In the genomic region with DNA sequence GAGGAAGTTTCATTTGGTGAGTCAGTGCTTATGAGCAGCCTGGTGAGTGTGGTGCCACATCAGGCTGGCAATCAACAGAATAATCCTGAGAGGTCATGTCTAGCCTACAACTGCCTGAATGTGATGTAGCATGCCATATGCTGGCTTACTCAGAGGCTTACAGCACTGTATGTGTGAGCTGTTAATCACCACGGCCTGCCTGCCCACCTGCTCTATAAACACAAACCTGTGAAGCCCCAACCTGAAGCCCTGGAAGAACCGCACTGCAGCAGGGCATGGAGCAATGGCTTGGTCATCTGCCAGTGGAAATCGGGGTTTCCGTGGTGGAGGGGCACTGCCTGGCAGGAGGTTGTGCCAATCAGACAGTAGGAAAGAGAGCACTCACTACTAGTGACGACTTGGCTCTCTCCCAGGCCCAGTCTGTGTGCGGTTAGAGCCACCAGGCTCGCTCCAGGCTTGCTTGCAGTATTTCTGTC, we compare ENCODE assay signal across 12 mouse cellular contexts. TPM values are rescaled to one million over a fixed set of nuclear protein-coding genes. Genes with fewer than 3 reads are reported as not detected.
DNase-seq lines count a peak whose midpoint lies in the region; ATAC-seq lines count a peak whose summit lies in the region.
"Had no signal": no experiment of that assay in that cellular context is flagged by ENCODE, and none has a peak within 500 bp of the region (broad histone marks: within the 10 kb centered on the region; RNA-seq: fewer than 3 reads in every experiment).

No protein-coding gene starts in this region.

- WGBS in limb, embryonic 15.5 days = 85% methylated on average over 7 of the region's 7 CpGs
- 91% methylated on average over 7 of the region's 7 CpGs for WGBS in limb, embryonic 10.5 days
- 94% methylated on average over 7 of the region's 7 CpGs for WGBS in midbrain, embryonic 14.5 days

- H3K4me1 ChIP-seq in limb, embryonic 15.5 days = no peaks in the 10 kb centered on the region
- H3K4me1 ChIP-seq in limb, embryonic 10.5 days = peaks cover 17% of the 10 kb centered on the region
- no peaks in the 10 kb centered on the region for H3K4me1 ChIP-seq in midbrain, embryonic 14.5 days (ENCODE audit: control insufficient read depth, insufficient read depth, low read length)

- no peak overlapping the region for H3K4me2 ChIP-seq in limb, embryonic 15.5 days
- H3K4me2 ChIP-seq in midbrain, embryonic 14.5 days (ENCODE audit: low read length) = no peak overlapping the region
- H3K4me2 ChIP-seq: intestine, embryonic 15.5 days had no signal

- H3K27me3 ChIP-seq in limb, embryonic 15.5 days = no peaks in the 10 kb centered on the region
- H3K27me3 ChIP-seq in limb, embryonic 10.5 days (ENCODE audit: low read depth, poor library complexity, severe bottlenecking) = no peaks in the 10 kb centered on the region
- no peaks in the 10 kb centered on the region for H3K27me3 ChIP-seq in midbrain, embryonic 14.5 days (ENCODE audit: control insufficient read depth, insufficient read depth, low read length)
- H3K27me3 ChIP-seq: intestine, embryonic 15.5 days had no signal

- peaks cover 89% of the 10 kb centered on the region for H3K36me3 ChIP-seq in limb, embryonic 15.5 days
- H3K36me3 ChIP-seq in limb, embryonic 10.5 days = peaks cover 87% of the 10 kb centered on the region
- peaks cover 84% of the 10 kb centered on the region for H3K36me3 ChIP-seq in midbrain, embryonic 14.5 days (ENCODE audit: control insufficient read depth, insufficient read depth, low read length)

- H3K27ac ChIP-seq in limb, embryonic 15.5 days = no peak overlapping the region
- no peak overlapping the region for H3K27ac ChIP-seq in limb, embryonic 10.5 days
- H3K27ac ChIP-seq in midbrain, embryonic 14.5 days (replicated peaks; ENCODE audit: low read depth, low read length) = no peak overlapping the region
- H3K27ac ChIP-seq: intestine, embryonic 15.5 days had no signal

- H3K9ac ChIP-seq in limb, embryonic 15.5 days = no peak overlapping the region
- H3K9ac ChIP-seq in midbrain, embryonic 14.5 days (replicated peaks; ENCODE audit: low read length) = no peak overlapping the region
- H3K9ac ChIP-seq: intestine, embryonic 15.5 days had no signal

- ATAC-seq in limb, embryonic 15.5 days (ENCODE audit: insufficient number of reproducible peaks, low FRiP score, low TSS enrichment, low read depth) = peak; percentile 35; the same call in 1 of the 2 replicates
- ATAC-seq in midbrain, embryonic 14.5 days (ENCODE audit: low FRiP score, low TSS enrichment) = no peak
- ATAC-seq: intestine, embryonic 15.5 days had no signal

- DNase-seq in adrenal gland, adult (ENCODE audit: inconsistent age in 2 of 2, low spot score in 1 of 2) = peak; percentile 41 to 63
- DNase-seq in adrenal gland, postnatal 4 days (ENCODE audit: low spot score in 2 of 2) = no peak
- no peak for DNase-seq in limb, embryonic 10.5 days (ENCODE audit: low spot score)
- peak; percentile 49 to 61 for DNase-seq in left cerebral cortex, postnatal 14 days (ENCODE audit: low spot score in 2 of 2)
- DNase-seq in testis, postnatal 10 days (ENCODE audit: low spot score) = no peak
- DNase-seq in thymus, adult 18-20 months = no peak
- DNase-seq in midbrain, embryonic 14.5 days = no peak
- DNase-seq: embryo, embryonic 11 days; gastrocnemius, postnatal 10 days had no signal

- no peak overlapping the region for H3K4me3 ChIP-seq in limb, embryonic 15.5 days
- H3K4me3 ChIP-seq in limb, embryonic 10.5 days = no peak overlapping the region
- no peak overlapping the region for H3K4me3 ChIP-seq in midbrain, embryonic 14.5 days (replicated peaks; ENCODE audit: low read depth, low read length)
- H3K4me3 ChIP-seq: intestine, embryonic 15.5 days had no signal

- intact Hi-C loops in left cerebral cortex, postnatal 14 days (cut with DNase I) = no loop called here

- H3K9me3 ChIP-seq in limb, embryonic 15.5 days = no peaks in the 10 kb centered on the region
- no peaks in the 10 kb centered on the region for H3K9me3 ChIP-seq in limb, embryonic 10.5 days (replicated peaks)
- no peaks in the 10 kb centered on the region for H3K9me3 ChIP-seq in midbrain, embryonic 14.5 days (ENCODE audit: control insufficient read depth, low read length)
- H3K9me3 ChIP-seq: intestine, embryonic 15.5 days had no signal

RNA-seq across cellular contexts. Expression of gene Gosr2, which starts 12.4 kb away (rescaled TPM):
- total RNA-seq in adrenal gland, postnatal 4 days (2021) = 10 to 100 TPM; 83.7 to 86.7 TPM
- polyA plus RNA-seq in limb, embryonic 15.5 days (2015; fragmentation: Nextera tagmentation; extraction: Ambion mirVana) = 101 and 103 TPM in 2 replicates
- polyA plus RNA-seq in limb, embryonic 10.5 days (2016; fragmentation: Nextera tagmentation; extraction: Ambion mirVana) = 94.5 and 108 TPM in 2 replicates
- 10 to 100 TPM; 70.9 to 77.0 TPM for total RNA-seq in left cerebral cortex, postnatal 14 days (2021)
- 62.1 and 96.4 TPM in 2 replicates for polyA plus RNA-seq in midbrain, embryonic 14.5 days (2014; fragmentation: Nextera tagmentation; extraction: Ambion mirVana)

RNA-seq across cellular contexts. Expression of gene Rprml, which starts 35.9 kb away (rescaled TPM):
- under 1 TPM in 1 of 2 experiments, not detected in 1; 0.31 TPM for total RNA-seq in adrenal gland, postnatal 4 days (2021)
- polyA plus RNA-seq in limb, embryonic 15.5 days (2015; fragmentation: Nextera tagmentation; extraction: Ambion mirVana) = 0.14 TPM in 1 of 2 replicates, not detected in the other
- polyA plus RNA-seq in limb, embryonic 10.5 days (2016; fragmentation: Nextera tagmentation; extraction: Ambion mirVana) = 0.48 and 1.0 TPM in 2 replicates
- 100 to 1,000 TPM; 114 to 120 TPM for total RNA-seq in left cerebral cortex, postnatal 14 days (2021)
- 0.71 and 0.88 TPM in 2 replicates for polyA plus RNA-seq in midbrain, embryonic 14.5 days (2014; fragmentation: Nextera tagmentation; extraction: Ambion mirVana)
- total RNA-seq: gastrocnemius, postnatal 10 days had no signal

RNA-seq across cellular contexts. Expression of gene Lyzl6, which starts 46.6 kb away (rescaled TPM):
- total RNA-seq in adrenal gland, postnatal 4 days (2021) = not detected
- not detected in 2 replicates for polyA plus RNA-seq in limb, embryonic 15.5 days (2015; fragmentation: Nextera tagmentation; extraction: Ambion mirVana)
- polyA plus RNA-seq in limb, embryonic 10.5 days (2016; fragmentation: Nextera tagmentation; extraction: Ambion mirVana) = not detected in 2 replicates
- not detected for total RNA-seq in left cerebral cortex, postnatal 14 days (2021)
- not detected in 2 replicates for polyA plus RNA-seq in midbrain, embryonic 14.5 days (2014; fragmentation: Nextera tagmentation; extraction: Ambion mirVana)
- total RNA-seq: gastrocnemius, postnatal 10 days had no signal
- polyA plus RNA-seq: intestine, embryonic 15.5 days; limb, embryonic 14.5 days had no signal

Comparison
In these comparisons a context has a peak if more than half of its experiments do, and no peak if none do; other contexts are left out.
1. DNase-seq: peak in adrenal gland, adult (2 of 2) and left cerebral cortex, postnatal 14 days (2 of 2); none in adrenal gland, postnatal 4 days (0 of 2), limb, embryonic 10.5 days (single experiment), testis, postnatal 10 days (single experiment), thymus, adult 18-20 months (0 of 2) and midbrain, embryonic 14.5 days (single experiment).